Comparison of ENCODE assay signal across 10 mouse cellular contexts in the genomic region with DNA sequence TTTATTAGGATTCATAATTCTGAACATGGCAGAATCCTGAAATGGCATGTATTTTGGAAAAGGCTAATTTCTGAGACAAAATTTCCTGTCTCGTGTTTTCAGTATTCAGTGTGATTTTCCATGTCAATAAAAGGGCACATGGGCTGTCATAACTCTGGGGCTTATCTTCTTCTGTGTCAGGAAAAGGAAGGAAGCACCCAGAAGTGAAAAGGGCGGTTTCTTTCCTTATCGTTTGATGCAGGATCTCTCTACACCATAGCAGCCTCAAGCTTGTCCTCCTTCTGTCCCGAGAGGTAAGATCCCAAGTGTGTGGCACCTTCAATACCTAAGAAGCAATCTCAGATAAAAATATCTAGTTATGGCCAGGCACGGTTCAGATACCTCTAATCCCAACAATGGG.
"Had no signal": no experiment of that assay in that cellular context is flagged by ENCODE, and none has a peak within 500 bp of the region (broad histone marks: within the 10 kb centered on the region; RNA-seq: fewer than 3 reads in every experiment).

No protein-coding gene starts in this region.

- H3K4me1 ChIP-seq: limb, embryonic 15.5 days; midbrain, embryonic 10.5 days; neural tube, embryonic 12.5 days had no signal

- H3K27me3 ChIP-seq: limb, embryonic 15.5 days; neural tube, embryonic 12.5 days had no signal

- ATAC-seq: intestine, postnatal 0 days had no signal

- H3K4me3 ChIP-seq: limb, embryonic 15.5 days; midbrain, embryonic 10.5 days; neural tube, embryonic 12.5 days had no signal

- H3K9ac ChIP-seq: limb, embryonic 15.5 days; lung, embryonic 14.5 days; neural tube, embryonic 12.5 days had no signal

- DNase-seq: layer of hippocampus, adult 9-11 months; layer of hippocampus, postnatal 36 days; lung, embryonic 14.5 days; lung, postnatal 14 days; midbrain, embryonic 14.5 days; thymus, postnatal 36 days had no signal

- H3K9me3 ChIP-seq: limb, embryonic 15.5 days; midbrain, embryonic 10.5 days; neural tube, embryonic 12.5 days had no signal

- H3K27ac ChIP-seq: limb, embryonic 15.5 days; midbrain, embryonic 10.5 days; neural tube, embryonic 12.5 days had no signal

- H3K4me2 ChIP-seq: limb, embryonic 15.5 days; lung, embryonic 14.5 days; neural tube, embryonic 12.5 days had no signal

- H3K36me3 ChIP-seq: limb, embryonic 15.5 days; neural tube, embryonic 12.5 days had no signal
